Mouse (Mus musculus): ENCODE measurements around the gene Gm17581. TPM values are rescaled to one million over a fixed set of nuclear protein-coding genes. Genes with fewer than 3 reads are reported as not detected.
"Not testable (repeated sequence)": the region's sequence is repeated elsewhere in the genome, so short reads cannot be mapped to it uniquely, and the experiment has no call there.

Gm17581 gene
- polyA plus RNA-seq (2014; fragmentation: Nextera tagmentation; extraction: Ambion mirVana) = not detected in 2 replicates

DNA sequence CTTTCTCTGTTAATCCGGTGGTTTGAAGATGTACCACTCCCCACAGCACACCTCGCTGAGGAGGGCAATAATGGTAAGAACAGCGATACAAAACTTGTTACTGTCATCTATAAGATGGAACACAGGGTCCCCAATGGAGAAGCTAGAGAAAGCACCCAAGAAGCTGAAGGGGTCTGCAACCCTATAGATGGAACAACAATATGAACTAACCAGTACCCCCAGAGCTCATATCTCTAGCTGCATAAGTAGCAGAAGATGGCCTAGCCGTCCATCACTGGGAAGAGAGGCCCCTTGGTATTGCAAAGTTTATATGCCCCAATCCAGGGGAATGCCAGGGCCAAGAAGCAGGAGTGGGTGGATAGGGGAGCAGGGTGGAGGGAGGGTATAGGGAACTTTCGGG is at the start of gene Gm17581:
Gene Gm17581 (minus strand): TSS at position 101 of the 400 bp plus-strand sequence.
- not testable (repeated sequence) for H3K4me3 ChIP-seq (ENCODE audit: low read depth, low read length); H3K9ac ChIP-seq (ENCODE audit: low read length); H3K36me3 ChIP-seq (ENCODE audit: control insufficient read depth, insufficient read depth, low read length); H3K27me3 ChIP-seq (ENCODE audit: control insufficient read depth, insufficient read depth, low read length); ATAC-seq (replicated peaks; ENCODE audit: low FRiP score); DNase-seq (ENCODE audit: low spot score); H3K4me2 ChIP-seq (ENCODE audit: low read depth, low read length, severe bottlenecking); H3K27ac ChIP-seq (ENCODE audit: low read depth, low read length); H3K9me3 ChIP-seq (ENCODE audit: control insufficient read depth, low read length); H3K4me1 ChIP-seq (replicated peaks; ENCODE audit: control insufficient read depth, insufficient read depth, low read length)
- 85% methylated on average over 5 of the region's 5 CpGs for WGBS

DNA sequence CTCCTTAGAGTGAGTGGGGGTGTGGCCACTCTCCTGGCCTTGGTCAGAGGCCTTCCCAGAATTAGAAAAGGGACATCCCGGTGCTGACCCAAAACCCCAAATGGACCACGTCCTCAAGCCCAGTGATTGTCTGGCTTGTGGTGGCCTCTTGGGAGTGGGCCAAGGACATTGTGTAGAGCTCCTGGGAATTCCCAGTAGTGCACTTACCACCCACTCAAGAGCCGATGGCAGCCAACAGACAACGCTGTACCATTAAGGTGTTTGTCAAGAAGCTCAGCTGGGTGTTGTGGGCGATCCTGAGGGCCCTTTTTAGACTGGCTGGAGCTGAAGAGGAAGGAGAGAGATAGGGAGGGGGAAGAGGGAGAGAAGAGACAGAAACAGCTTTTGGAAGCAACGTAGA is 48.9 kb upstream of the Gm17581 start:
- WGBS = 77% methylated on average over 6 of the region's 6 CpGs
- DNase-seq (ENCODE audit: low spot score) (no peak), ATAC-seq (replicated peaks; ENCODE audit: low FRiP score) (no peak)
- Histone ChIP-seq H3K27me3 (ENCODE audit: control insufficient read depth, insufficient read depth, low read length) (no peaks in the 10 kb centered on the region), H3K36me3 (ENCODE audit: control insufficient read depth, insufficient read depth, low read length) (no peaks in the 10 kb centered on the region), H3K27ac (ENCODE audit: low read depth, low read length) (no peak overlapping the region), H3K4me1 (replicated peaks; ENCODE audit: control insufficient read depth, insufficient read depth, low read length) (no peaks in the 10 kb centered on the region), H3K9me3 (ENCODE audit: control insufficient read depth, low read length) (no peaks in the 10 kb centered on the region), H3K4me3 (ENCODE audit: low read depth, low read length) (no peak overlapping the region), H3K4me2 (ENCODE audit: low read depth, low read length, severe bottlenecking) (no peak overlapping the region), H3K9ac (ENCODE audit: low read length) (no peak overlapping the region)

DNA sequence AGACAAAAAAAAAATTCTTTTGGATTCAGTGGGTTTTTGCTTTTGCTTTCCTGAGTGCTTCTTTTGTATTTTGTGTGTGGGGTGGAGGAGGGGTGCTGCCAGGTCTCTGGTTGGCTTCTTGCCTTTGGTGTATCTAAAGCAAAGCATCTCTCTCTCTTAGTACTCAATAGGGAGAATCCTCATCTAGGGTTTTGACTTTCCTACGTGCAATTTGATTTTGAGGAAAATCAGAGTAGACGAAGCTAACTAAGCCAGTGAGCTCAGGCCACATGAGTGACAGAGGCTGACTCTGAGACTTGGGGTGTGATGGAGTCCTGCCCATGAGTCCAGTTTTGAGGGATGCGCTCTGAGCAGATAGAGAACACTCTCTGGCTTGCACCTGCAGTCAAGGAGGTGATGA is 43.8 kb upstream of the Gm17581 start:
- H3K27me3 ChIP-seq (ENCODE audit: control insufficient read depth, insufficient read depth, low read length) = peaks cover 8% of the 10 kb centered on the region
- DNase-seq (ENCODE audit: low spot score) (no peak), ATAC-seq (replicated peaks; ENCODE audit: low FRiP score) (no peak)
- H3K4me2 ChIP-seq (ENCODE audit: low read depth, low read length, severe bottlenecking) = no peak overlapping the region
- no peak overlapping the region for H3K4me3 ChIP-seq (ENCODE audit: low read depth, low read length)
- WGBS = 87% methylated on average over 3 of the region's 3 CpGs
- H3K4me1 ChIP-seq (replicated peaks; ENCODE audit: control insufficient read depth, insufficient read depth, low read length) = no peaks in the 10 kb centered on the region
- H3K27ac ChIP-seq (ENCODE audit: low read depth, low read length) = no peak overlapping the region
- H3K9ac ChIP-seq (ENCODE audit: low read length) = no peak overlapping the region
- H3K9me3 ChIP-seq (ENCODE audit: control insufficient read depth, low read length) = no peaks in the 10 kb centered on the region
- no peaks in the 10 kb centered on the region for H3K36me3 ChIP-seq (ENCODE audit: control insufficient read depth, insufficient read depth, low read length)

DNA sequence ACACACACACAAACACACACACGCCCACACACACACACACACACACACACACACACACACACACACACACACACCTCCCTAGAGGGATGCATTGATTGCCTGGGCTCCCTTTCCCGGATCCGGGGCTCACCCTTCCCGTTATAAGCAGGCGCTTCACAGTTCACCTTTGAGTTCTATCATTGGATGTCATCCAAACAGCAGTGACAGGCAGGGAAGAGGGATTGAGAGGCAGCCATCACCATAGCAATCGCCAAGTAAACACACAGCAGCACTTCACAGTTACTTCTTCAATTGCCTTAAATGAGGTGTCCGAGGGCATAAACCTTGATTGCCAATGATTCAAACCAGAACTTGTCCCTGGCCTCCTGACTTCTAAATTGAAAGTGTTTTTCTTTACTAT is 43.4 kb upstream of the Gm17581 start:
- Histone ChIP-seq H3K9ac (ENCODE audit: low read length) (no peak overlapping the region), H3K27me3 (ENCODE audit: control insufficient read depth, insufficient read depth, low read length) (peaks cover 11% of the 10 kb centered on the region), H3K4me3 (ENCODE audit: low read depth, low read length) (no peak overlapping the region), H3K27ac (ENCODE audit: low read depth, low read length) (no peak overlapping the region), H3K36me3 (ENCODE audit: control insufficient read depth, insufficient read depth, low read length) (no peaks in the 10 kb centered on the region), H3K9me3 (ENCODE audit: control insufficient read depth, low read length) (no peaks in the 10 kb centered on the region), H3K4me1 (replicated peaks; ENCODE audit: control insufficient read depth, insufficient read depth, low read length) (no peaks in the 10 kb centered on the region), H3K4me2 (ENCODE audit: low read depth, low read length, severe bottlenecking) (no peak overlapping the region)
- WGBS = 73% methylated on average over 7 of the region's 7 CpGs
- DNase-seq (ENCODE audit: low spot score) = no peak
- no peak for ATAC-seq (replicated peaks; ENCODE audit: low FRiP score)

DNA sequence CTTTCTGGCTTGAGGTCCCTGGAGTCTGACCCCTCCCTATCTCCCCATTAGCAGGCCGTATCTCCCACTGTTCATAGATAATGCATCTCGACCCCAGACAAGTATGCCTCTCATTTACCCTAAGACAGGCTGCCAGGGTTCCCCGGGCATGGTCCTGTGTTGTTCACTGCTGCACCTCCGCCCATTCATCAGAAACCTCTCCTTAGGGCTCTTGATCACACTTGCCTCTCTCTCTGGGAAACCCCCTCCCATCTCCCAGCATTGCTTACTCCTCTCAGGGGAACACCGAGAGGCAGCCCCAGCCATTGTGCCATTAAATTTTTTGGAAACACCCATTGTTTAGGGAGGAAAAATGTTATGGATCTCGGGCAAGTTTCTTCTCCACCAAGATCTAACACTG is 42.3 kb upstream of the Gm17581 start:
- Histone ChIP-seq H3K4me3 (ENCODE audit: low read depth, low read length) (no peak overlapping the region), H3K27ac (ENCODE audit: low read depth, low read length) (no peak overlapping the region), H3K4me1 (replicated peaks; ENCODE audit: control insufficient read depth, insufficient read depth, low read length) (no peaks in the 10 kb centered on the region), H3K4me2 (ENCODE audit: low read depth, low read length, severe bottlenecking) (no peak overlapping the region), H3K9me3 (ENCODE audit: control insufficient read depth, low read length) (no peaks in the 10 kb centered on the region), H3K36me3 (ENCODE audit: control insufficient read depth, insufficient read depth, low read length) (no peaks in the 10 kb centered on the region), H3K9ac (ENCODE audit: low read length) (no peak overlapping the region), H3K27me3 (ENCODE audit: control insufficient read depth, insufficient read depth, low read length) (peaks cover 11% of the 10 kb centered on the region)
- DNase-seq (ENCODE audit: low spot score) (no peak), ATAC-seq (replicated peaks; ENCODE audit: low FRiP score) (no peak)
- WGBS = 70% methylated on average over 6 of the region's 6 CpGs

DNA sequence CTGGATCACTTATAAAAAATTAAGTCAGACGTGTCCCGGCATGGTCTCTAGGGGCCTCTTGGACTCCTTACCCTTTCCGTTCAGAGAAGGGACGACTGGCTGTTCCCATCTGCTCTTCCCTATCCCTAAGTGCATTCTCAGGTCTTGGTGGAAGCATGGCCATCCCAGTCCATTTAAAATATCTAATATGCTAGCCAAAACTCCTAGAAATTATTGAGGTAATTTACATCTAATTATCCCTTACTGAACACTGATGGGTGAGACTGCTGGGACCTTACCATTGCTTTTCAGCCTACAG is 42.0 kb upstream of the Gm17581 start:
- DNase-seq (ENCODE audit: low spot score) = no peak
- 84% methylated on average over 4 of the region's 4 CpGs for WGBS
- no peak overlapping the region for H3K27ac ChIP-seq (ENCODE audit: low read depth, low read length)
- no peaks in the 10 kb centered on the region for H3K4me1 ChIP-seq (replicated peaks; ENCODE audit: control insufficient read depth, insufficient read depth, low read length)
- H3K36me3 ChIP-seq (ENCODE audit: control insufficient read depth, insufficient read depth, low read length) = no peaks in the 10 kb centered on the region
- no peaks in the 10 kb centered on the region for H3K9me3 ChIP-seq (ENCODE audit: control insufficient read depth, low read length)
- H3K9ac ChIP-seq (ENCODE audit: low read length) = no peak overlapping the region
- H3K4me2 ChIP-seq (ENCODE audit: low read depth, low read length, severe bottlenecking) = no peak overlapping the region
- peaks cover 11% of the 10 kb centered on the region for H3K27me3 ChIP-seq (ENCODE audit: control insufficient read depth, insufficient read depth, low read length)
- ATAC-seq (replicated peaks; ENCODE audit: low FRiP score) = no peak
- H3K4me3 ChIP-seq (ENCODE audit: low read depth, low read length) = no peak overlapping the region

DNA sequence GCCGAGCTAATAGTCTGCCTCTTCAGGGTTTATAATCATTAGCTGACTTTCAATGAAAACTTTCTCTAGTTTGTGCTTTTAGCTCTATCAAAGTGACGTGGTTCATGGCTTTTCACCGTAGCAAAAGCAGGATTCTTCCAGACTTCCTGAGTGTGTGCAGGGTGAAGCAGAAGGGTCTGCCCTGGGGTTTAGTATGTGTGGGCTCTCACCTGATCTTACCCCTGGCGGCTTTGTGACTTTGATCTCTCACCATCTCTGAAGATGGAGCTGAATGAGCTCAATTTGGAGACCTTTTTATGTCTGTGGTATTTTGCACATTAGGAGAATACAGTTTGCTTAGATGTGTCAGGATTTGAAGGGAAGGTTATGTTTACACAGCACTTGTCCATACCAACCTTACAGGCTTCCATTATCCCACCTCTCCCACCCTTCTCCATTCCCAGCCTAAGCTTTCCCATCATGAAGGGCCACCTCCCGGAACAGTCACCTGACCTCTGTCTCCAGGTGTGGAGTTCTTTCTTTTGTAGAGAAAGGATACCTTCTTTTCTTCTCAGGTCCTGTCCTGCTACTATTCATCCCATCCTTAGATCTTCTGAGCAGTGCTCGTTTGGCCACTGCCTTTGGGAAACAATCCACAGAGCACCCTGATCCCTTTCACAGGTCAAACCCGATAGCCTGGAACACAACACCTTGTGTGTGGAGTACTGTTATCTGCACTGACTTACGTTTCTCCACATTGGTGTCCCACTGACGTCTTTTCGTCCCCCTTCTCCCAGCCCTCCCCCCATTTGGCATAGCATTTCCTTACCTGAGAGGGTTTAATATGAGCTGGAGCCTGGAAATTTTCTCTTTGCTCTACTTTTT is 41.4 kb upstream of the Gm17581 start:
- Histone ChIP-seq H3K9me3 (ENCODE audit: control insufficient read depth, low read length) (no peaks in the 10 kb centered on the region), H3K27ac (ENCODE audit: low read depth, low read length) (no peak overlapping the region), H3K9ac (ENCODE audit: low read length) (no peak overlapping the region), H3K27me3 (ENCODE audit: control insufficient read depth, insufficient read depth, low read length) (peaks cover 11% of the 10 kb centered on the region), H3K36me3 (ENCODE audit: control insufficient read depth, insufficient read depth, low read length) (no peaks in the 10 kb centered on the region), H3K4me1 (replicated peaks; ENCODE audit: control insufficient read depth, insufficient read depth, low read length) (no peaks in the 10 kb centered on the region), H3K4me2 (ENCODE audit: low read depth, low read length, severe bottlenecking) (no peak overlapping the region), H3K4me3 (ENCODE audit: low read depth, low read length) (no peak overlapping the region)
- ATAC-seq (replicated peaks; ENCODE audit: low FRiP score) = no peak
- WGBS = 74% methylated on average over 10 of the region's 10 CpGs
- DNase-seq (ENCODE audit: low spot score) = no peak

DNA sequence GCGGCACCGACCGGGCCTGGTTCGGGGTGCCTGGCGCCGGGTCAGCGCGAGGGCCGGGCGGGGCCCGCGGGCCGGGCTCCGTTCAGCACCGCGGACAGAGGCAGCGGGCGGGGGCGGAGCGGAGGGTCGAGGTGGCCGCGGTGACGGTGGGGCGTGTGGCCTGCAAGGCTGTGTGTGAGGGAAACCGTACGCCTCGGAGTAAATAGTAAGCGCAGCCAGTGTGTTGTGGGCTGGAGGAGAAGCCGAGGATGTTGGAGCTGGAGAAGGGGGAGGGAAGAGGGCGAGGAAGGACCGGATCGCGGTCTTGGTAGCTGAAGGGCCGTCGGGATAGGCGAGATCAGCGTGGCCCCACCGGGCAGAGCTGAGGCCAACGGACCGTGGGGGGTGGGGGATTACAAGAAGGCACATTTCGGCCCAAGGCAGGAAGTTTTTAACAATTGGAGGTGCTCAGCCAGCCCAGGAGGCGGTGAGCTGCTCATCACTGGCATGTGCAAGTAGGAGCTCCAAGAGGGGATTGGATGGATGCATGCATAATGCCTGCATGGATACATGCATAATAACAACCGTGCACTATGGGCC is 40.1 kb upstream of the Gm17581 start:
- H3K27ac ChIP-seq (ENCODE audit: low read depth, low read length) = no peak overlapping the region
- peak overlapping the region; percentile 75 for H3K4me2 ChIP-seq (ENCODE audit: low read depth, low read length, severe bottlenecking)
- WGBS = 3% methylated on average over 39 of the region's 44 CpGs
- peak overlapping the region; percentile 66 for H3K4me3 ChIP-seq (ENCODE audit: low read depth, low read length)
- no peaks in the 10 kb centered on the region for H3K4me1 ChIP-seq (replicated peaks; ENCODE audit: control insufficient read depth, insufficient read depth, low read length)
- no peaks in the 10 kb centered on the region for H3K36me3 ChIP-seq (ENCODE audit: control insufficient read depth, insufficient read depth, low read length)
- ATAC-seq (replicated peaks; ENCODE audit: low FRiP score) (peak; percentile 65; the same call in 1 of the 2 replicates), DNase-seq (ENCODE audit: low spot score) (peak; percentile 86)
- H3K9ac ChIP-seq (ENCODE audit: low read length) = peak overlapping the region; percentile 64
- H3K9me3 ChIP-seq (ENCODE audit: control insufficient read depth, low read length) = no peaks in the 10 kb centered on the region
- peaks cover 11% of the 10 kb centered on the region for H3K27me3 ChIP-seq (ENCODE audit: control insufficient read depth, insufficient read depth, low read length)

Data from forebrain, embryonic 11.5 days (tissue).